Mouse (Mus musculus) myocyte (in vitro differentiated cells): ENCODE results near the gene Fbxo10.
"Not testable (repeated sequence)": the region's sequence is repeated elsewhere in the genome, so short reads cannot be mapped to it uniquely, and the experiment has no call there.

Source experiments
- E2F4 ChIP-seq: IDR thresholded peaks from one replicate; pipeline ENCODE4 v1.6.1; 2011; ENCODE audit warnings: mild to moderate bottlenecking, control low read depth, moderate library complexity; ENCODE audit not compliant: insufficient read depth
- MAX ChIP-seq: IDR thresholded peaks from one replicate; pipeline ENCODE4 v1.6.1; 2011; ENCODE audit warnings: low read depth, mild to moderate bottlenecking, control low read depth
- POLR2A ChIP-seq: IDR thresholded peaks from one replicate; pipeline ENCODE4 v1.6.1; 2011; ENCODE audit warnings: low read depth, mild to moderate bottlenecking, control low read depth, moderate library complexity; ENCODE audit not compliant: insufficient read length
- POLR2AphosphoS2 ChIP-seq: IDR thresholded peaks from one replicate; pipeline ENCODE4 v1.6.1; 2011; ENCODE audit warnings: low read depth, control low read depth; ENCODE audit not compliant: insufficient read length
- REST ChIP-seq: IDR thresholded peaks from one replicate; pipeline ENCODE4 v1.6.1; 2011; ENCODE audit warnings: mild to moderate bottlenecking, control low read depth, moderate library complexity; ENCODE audit not compliant: insufficient read depth, insufficient read length
- TCF12 ChIP-seq: IDR thresholded peaks from one replicate; pipeline ENCODE4 v1.6.1; 2011; ENCODE audit warnings: mild to moderate bottlenecking, control low read depth; ENCODE audit not compliant: poor library complexity, insufficient read depth, severe bottlenecking
- TCF3 ChIP-seq: IDR thresholded peaks from one replicate; pipeline ENCODE4 v1.6.1; 2011; ENCODE audit warnings: low read depth, control low read depth; ENCODE audit not compliant: insufficient read length

DNA sequence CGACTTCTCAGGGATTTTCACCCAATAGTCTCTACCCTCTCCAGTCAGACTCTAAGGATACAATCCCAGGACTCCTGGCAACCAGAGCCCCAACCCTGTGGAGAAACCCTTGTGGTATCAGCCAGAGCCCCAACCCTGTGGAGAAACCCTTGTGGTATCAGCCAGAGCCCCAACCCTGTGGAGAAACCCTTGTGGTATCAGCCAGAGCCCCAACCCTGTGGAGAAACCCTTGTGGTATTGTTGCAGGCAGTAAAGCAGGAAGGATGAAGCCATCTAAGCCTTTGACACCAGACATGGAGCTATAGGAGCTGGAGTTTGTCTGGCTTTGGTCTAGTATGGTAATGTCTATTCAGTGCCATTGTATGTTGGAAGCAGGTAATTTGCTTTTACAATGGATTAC lies 20.6 kb downstream of the Fbxo10 start:
- TF ChIP-seq POLR2AphosphoS2, POLR2A, E2F4, TCF12, MAX, REST, TCF3: not testable (repeated sequence)
